Mouse (Mus musculus): Measurements from ENCODE around the gene Mogat1.

Gene Mogat1

DNA sequence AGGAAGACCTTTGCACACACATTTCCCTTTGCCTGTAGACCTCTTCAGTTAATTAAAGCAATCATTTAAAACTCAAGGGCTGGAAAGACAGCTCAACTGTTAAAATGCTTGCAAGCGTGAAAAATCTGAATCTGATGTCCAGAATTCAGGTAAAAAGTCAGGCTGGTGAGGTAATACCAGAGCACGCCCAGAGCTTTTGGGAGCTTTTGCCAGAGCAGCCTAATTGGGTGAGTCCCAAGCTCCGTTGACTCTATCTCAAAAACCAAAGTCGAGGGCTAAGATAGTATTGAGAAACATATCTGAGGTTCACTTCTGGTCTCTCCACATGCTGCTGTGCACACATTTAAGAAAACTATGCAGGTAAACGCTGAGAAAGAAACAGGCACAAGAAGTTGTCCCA is at the start of gene Mogat1:
Gene Mogat1 (plus strand): TSS at position 130 of the 400 bp plus-strand sequence.
- DNase-seq = peak; percentile 63 to 70

DNA sequence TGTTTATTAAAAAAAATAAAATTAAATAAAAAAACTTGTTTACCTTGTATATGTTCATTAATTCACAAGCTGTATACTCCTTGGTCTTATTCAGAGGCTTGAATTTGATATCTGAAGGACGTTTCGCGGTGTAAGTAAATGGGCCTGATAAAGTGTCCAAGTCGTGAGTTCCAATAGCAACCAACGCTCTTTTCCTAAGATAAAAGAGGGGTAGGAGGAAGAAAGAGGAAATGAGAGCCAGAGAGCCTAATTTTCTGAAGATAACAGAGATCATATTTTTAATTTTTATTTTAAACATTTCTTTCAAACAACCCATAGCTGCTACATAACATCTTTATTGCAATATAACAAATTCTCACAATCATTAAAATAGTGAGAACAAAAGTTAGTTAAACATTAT is 38.4 kb upstream of the Mogat1 start:
- DNase-seq = no peak

DNA sequence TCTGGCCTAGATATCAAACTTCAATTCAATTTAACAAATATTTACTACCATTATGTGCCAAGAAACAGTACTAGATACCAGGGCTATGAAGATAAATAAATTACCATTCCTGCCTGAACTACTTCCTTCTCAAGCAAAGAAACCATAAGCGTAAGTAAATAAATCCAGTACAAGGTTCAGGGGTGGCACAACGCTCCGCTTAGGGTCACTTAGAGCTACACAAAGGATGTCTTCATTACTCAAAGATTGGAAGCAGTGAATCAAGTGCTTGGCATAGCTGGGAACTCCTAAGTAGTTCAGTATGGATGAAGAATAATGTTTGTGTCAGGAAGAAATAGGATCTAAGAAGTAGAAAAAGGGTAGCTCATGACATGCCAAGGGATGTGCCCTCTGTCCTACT is 27.4 kb upstream of the Mogat1 start:
- DNase-seq = no peak

DNA sequence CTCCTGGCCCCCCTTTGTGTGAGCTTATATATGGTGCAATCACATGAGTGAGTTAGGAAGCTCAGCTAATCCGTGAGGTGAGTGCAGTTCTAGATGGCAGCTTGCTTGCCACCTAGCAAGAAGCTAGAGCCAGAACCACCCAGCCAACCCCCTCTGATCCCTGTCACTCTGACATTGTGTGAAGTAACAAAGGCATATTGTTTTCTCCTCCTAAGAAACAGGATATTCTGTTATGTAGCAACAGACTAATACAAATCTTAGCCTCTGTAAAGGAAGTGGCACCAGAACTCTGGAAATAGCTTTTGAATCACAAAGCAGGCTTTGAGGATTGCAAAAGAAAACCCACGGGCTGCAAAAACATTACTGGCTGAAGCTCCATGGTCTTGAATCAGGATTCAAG is 26.4 kb upstream of the Mogat1 start:
- DNase-seq = no peak

DNA sequence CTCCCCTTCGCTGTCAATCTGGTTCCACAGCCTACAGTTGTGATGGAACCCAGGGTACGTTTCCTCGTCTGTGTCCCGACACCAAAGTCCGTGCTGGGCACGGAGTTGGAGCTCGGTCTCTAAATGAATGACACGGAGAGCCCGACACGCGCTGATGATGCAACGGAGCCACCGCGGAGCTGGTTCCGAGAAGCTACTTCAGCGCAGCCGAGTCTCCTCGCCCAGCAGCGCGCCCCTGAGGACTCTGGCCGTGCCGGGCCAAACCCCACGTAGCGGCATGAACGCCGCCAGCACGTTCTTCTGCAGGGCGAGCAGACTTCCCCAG is 22.4 kb upstream of the Mogat1 start:
- no peak for DNase-seq

DNA sequence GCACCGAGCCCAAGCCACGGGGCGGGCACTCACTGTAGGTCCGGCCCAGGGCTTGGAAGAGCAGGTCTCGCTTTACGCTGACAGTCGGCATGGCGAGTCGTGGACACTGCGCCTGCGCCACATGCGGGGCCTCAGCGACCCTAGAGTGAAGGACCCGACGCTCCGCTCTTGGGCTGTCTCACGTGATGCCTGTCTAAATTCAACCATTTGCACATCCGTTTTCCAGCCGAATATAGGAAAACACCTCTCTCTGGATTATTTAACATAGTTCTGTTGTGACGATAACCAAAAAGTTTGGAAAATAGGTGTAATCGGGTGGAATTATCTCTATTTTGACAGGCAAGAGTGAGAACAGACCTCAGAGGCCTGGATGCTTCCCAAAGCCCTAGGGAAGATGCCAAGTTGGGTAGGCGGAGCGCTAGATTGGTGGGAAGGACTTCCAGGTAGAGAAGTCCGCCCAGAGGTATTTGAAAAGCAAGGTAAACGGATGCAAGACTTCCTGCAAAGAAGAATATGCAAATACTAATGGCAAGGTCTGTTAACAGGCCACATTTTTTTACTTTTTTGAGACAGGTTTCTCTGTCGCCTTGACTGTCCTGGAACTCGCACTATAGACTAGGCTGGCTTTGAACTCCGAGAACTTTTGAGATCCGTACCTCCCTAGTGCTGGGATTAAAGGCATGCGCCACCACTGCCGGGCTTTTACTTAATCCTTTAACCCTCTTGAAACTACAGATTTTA is 21.9 kb upstream of the Mogat1 start, which contains the start of gene Farsb:
Gene Farsb (minus strand): TSS at position 146 of the 741 bp plus-strand sequence.
- peak; percentile 91 for DNase-seq

DNA sequence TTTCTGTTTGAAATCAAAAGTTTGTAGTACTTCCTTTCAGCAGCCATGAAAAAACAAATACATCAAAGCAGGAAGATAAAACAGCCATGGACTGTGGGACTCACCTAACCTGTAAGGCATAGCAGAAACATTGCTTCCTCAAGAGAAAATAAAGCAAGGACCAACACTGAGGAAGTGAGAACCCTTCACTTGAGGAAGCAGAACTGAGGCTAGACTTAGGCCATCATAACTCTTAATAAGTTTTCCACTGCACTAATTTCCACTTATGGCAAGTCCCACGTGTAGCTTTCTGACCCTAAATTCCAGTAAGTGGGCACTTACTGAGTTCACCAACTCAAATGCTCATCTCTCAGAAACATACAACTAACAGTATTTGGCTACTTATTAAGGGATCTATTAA is 20.6 kb upstream of the Mogat1 start:
- no peak for DNase-seq

DNA sequence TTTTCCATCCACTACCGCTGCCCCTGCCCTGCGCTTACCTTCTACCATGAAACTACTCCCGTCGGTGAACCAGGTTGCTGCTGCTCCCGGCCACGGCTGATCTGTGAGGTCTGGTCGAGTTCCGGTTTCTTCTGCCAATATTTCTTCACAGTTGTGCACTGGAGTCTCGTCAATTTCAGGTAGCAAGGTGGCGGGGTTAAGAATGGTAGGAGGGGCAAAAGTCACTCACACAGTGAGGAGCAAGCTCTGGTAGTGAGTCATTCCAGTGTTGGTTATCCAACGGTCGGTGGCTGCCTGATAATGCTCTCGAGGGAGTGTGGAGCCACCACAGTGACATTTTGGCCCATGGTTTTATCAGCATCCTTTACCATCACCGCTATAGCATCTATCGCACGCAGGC is 9.8 kb upstream of the Mogat1 start:
- peak; percentile 45 to 60 for DNase-seq

DNA sequence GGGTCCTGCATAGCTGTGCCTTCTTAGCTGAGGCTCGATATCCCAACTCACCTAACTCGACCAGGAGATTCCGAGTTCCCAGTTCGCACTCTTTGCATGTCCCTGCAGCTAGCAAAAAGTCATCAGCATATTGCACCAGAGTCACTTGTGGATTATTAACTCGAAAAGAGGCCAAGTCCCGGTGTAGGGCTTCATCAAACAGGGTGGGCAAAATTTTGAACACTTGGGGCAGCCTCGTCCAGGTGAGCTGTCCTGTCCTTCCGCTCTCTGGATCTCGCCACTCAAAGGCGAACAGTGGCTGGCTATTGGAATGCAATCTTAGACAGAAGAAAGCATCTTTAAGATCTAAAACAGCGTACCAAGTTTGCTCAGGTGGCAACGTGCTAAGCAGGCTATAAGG is 8.9 kb upstream of the Mogat1 start:
- DNase-seq = peak; percentile 43 to 55

DNA sequence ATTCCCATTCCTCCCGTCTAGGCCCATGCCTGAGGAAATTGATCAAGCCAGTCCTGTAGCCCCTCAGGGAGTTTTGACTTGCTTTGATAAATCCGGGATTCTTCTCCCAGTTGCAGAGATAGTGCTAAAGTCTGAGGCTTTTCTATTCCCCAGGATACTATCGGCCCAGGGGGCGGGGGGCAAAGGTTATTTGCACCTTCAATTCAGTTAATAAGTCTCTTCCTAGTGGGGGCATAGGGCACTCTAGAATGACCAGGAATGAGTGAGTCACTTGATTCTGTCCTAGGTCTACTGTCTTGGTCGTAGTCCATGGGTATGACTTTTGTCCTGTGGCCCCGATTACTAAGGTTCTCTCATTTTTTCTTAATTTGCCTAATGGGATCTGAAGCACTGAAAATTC is 8.3 kb upstream of the Mogat1 start:
- DNase-seq = peak; percentile 84 to 87

DNA sequence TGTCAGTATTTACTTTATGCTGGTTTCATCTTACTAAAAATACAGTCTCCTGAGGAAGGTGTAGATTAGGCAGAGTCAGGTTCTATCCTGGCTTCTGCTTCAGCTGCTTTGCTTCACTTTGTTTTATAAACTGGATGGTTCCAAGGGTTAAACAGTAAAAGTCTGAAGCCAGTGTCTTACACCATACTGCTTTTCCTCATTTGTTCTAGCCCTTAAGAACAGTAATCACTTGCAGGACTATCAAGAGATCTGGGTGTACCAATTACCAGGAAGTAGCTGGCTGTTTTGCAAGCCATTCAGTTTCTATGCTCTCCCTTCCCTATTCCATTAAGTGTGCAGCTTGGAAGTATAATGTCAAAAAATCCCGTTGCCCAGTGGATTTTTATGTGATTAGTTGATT is 3.7 kb upstream of the Mogat1 start:
- no peak for DNase-seq

DNA sequence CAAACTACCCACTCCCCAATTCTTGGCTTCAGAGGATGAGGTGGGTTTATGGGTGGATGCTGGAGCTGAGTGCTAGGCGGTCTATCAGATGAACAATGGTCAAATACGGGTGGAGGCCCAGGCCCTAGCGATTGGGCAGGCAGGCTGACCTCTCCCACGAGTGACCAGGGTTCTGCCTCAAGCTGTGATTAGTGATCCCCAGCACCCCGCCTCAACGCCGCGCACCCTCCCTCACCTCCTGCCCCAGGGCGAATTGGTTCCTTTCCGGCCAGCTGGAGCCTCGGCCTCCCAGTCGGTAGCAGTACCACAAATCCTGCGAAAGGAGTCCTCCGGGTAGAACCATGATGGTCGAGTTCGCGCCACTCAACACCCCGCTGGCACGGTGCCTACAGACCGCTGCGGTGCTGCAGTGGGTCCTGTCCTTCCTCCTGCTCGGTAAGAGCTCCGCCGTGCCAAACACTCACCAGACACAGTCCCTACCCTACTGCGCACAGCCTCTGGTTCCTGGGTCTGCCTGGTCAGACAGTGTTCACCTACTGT is 900 bp downstream of the Mogat1 start, which contains the start of gene BC035947:
Gene BC035947 (minus strand): TSS at position 538 of the 540 bp plus-strand sequence.
- DNase-seq = peak; percentile 25 to 52

DNA sequence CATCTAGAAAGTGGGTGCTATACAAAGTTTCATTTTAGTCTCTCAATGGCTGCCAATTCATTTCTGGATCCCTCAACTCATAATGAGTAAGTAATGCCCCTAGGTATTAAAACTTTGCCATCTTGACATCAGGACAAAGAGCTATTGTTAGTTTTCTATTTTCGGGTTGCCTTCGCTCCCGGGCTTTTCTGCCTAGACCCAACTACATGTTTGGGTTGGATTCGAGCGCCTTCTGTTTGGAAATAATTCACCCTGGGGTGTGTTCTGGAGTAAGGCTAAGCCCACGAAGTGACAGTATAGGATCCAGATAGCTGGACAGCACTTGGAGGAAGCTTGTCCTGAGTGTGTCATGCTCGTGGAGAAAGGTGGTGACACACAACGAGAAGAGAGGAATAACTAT is 2.0 kb downstream of the Mogat1 start:
- DNase-seq = no peak

DNA sequence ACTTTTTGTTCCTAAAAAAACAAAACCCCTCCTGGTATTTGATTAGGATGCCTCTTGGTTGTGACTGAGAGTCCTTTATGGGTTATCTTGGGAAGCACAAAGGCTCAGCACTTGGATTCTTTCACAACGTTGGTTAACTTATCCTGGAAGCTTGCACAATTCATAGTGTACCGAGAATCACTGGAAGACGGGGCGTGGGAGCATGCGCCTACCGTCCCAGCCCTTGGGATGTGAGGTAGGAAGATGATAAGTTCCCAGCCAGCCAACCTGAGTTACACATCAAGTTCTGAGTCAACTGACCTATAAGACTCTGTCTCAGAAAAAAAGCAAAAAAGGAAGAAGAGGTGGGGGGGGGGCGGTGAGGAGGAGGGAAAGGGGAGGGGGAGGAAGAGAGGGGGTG is 8.1 kb downstream of the Mogat1 start:
- no peak for DNase-seq

DNA sequence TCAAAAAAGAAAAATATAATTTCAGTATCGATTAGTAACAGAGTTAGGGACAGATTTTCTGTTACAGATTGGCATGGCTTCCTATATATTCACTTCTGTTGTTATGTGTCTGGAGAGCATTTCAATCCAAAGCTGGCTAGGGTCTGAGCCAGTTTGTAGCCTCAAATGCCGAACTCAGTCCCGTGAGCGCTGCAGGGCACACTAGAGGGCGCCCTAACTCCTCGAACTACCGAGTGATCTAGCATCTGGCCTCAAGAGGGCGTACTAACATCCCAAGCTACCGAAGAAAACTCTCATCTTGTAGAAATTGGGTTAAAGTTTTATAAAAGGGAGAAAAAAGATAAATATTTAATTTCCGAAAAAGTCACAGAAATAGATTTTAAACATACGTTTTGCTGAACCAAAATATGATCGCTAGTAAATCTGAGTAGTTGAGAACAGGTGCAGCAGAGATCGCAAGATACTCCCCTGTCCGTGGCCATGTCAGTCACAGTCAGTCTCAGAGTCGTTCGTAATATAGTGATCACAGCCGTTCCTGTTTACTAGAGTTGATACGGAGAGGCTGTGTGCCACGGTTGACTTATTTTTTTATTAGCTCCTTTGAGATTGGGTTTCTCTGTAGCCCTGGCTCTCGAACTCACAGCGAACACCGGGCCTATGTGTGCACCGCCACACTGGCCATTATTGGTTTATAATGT is 14.5 kb downstream of the Mogat1 start:
- DNase-seq = peak; percentile 50 to 79

DNA sequence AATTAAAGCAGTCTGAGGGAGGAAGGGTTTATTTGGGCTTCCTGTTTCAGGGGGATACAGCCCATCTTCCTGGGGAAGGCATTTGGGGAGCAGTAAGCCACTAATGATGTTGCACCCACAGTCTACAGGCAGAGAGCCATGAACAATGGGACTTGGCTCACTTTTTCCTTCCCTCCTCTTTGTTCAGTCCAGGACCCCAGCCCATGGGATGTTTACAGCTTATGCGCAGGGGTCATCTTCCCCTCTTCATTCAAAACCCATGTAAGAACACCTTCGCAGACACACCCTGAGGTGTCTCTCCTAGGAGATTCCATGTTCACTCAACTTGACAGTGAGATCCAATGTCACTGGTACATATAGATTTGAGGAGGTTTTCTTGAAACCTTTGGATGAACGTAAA is 17.6 kb downstream of the Mogat1 start:
- no peak for DNase-seq

DNA sequence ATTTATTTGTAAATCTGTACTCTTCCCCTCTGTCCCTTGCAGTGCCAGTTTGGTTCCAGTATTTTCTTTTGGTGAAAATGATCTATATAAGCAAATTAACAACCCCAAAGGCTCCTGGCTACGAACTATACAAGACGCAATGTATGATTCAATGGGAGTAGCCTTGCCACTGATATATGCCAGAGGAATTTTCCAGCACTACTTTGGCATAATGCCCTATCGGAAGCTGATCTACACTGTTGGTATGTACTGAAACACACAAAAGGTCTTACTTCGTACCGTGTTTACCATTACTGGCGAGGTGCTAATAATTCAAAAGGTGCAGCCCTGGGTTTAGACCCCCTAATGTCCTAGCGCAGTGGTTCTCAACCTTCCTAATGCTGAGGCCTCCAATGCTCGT is 18.2 kb downstream of the Mogat1 start:
- no peak for DNase-seq

DNA sequence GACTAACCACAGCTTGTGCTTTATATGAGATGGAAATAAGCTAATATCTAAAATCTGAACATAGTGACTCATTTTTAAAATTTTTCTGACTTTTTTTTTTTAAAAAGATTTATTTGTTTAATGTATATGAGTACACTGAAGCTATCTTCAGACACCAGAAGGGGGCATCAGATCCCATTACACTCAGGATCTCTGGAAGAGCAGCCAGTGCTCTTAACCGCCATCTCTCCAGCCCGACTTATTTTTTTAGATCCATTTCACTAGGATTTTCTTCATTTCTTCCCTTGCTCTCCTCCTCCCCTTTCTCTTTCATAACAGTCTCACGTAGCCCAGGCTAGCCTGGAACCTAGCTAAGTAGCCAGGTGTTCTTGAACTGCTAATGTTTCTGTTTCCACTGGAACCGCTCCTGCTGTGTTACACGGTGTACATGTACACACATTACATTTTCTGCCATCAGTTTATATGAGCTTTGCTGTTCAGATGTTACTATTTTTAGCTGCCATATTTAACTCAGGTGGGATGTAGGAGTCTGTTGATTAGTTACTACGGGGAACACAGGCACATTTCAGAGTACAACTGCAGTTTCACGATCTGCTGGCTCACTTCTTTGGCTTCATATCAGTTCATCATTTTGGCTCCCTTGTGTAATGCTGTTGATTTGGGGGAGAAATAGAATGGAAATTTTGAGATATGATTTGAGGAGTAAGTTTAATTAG is 19.9 kb downstream of the Mogat1 start:
- DNase-seq = no peak

DNA sequence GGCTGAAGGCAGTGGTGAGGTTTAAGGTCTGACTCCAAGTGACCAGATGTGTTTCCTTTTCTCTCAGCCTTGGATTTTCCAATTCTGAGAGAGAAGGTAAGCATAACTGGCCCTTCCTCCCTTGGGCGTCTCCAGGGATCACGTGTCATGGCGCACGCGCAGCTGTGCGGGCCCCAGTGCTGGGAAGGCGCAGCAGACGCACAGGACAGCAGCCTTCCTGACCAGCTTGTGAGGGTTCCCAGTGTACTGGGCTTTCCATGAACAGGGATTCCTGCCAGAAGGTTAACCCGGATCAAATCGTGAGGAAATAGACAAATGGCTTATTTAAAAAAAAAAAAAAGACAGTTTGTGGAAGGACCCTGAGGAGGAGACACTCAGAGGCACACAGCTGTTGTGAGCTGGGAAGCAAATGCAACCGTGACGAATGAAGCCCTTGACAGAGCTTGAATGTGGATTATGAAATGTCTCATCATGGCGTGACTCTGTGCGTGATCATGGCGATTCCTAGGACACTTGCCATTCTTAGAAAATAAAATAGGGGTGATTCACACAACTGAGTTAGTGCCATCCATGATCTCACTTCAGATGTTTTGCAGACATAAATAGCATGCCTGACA is 21.5 kb downstream of the Mogat1 start:
- DNase-seq = no peak

DNA sequence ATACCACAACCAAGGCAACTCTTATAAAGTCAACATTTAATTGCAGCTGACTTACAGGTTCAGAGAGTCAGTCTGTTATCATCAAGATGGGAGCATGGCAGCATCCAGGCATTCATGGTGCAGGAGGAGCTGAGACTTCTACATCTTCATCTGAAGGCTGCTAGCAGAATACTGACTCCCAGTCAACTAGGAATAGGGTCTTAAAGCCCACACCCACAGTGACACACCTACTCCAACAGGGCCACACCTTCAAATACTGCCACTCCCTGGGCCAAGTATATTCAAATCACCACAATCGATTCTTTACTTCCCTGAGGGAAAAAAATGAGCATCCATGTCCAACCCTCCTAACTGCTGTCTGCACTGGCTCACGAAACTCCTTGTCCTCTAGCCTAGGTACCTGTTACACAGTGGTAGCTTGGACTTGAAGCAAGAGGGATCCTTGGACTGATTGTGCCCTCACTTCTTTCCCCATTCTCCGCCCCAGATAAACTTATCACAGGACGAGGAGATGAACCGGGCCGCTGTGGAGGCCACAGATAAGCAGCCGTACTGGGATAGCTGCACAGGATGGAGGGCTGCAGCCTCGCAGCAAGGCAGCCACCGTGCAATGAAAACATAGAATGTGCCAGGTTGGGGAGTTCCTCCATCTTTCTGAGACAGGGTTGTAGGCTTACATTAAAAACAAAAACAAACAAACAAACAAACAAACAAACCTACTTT is 23.8 kb downstream of the Mogat1 start:
- DNase-seq = no peak

DNA sequence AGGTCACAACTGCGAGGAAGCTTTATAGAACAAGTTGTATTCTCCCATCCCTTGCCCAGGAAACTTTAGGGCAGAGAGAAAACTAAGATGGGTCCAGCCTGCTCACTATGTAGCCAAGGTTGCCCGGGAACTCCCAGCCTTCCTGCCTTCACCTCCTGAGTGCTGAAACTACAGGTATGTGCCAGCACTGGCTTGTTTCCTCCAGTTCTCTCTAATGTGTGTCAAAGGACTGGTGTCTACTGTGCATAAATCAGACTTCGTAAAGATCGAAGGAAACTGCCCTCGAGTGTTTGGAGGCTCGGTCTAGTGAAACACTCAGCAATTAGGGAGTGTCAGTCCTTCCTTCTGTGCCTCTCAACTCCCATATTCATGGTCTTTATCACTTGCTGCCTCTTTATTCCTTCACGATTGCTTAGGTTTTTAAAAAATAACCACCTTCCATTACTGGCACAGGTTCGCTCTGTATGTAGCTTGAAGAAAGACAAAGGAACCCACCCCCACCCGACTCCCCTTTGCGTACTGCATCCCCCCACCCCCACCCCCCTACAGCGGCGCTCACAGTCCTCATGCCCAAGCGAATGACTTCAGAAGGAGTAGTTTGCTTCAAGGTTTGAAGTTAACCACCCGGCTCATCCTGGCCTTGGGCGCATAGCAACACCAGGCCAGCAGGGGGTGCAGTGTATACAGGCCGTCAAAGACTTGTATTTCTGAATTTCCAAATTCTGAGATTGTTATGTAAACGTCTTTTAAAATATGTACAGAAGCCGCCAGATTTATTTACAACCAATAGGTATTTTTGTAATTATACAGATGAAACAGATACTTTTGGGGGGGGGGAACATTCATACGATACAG is 25.7 kb downstream of the Mogat1 start:
- peak; percentile 63 to 77 for DNase-seq
